Mouse (Mus musculus) kidney, adult 8-10 months (tissue): ENCODE results near the gene Thrap3.
"Not testable (repeated sequence)": the region's sequence is repeated elsewhere in the genome, so short reads cannot be mapped to it uniquely, and the experiment has no call there.

Experiments used
- DNase-seq, 2 experiments: peaks; one replicate each; pipeline ENCODE4 v3.0.0; 2022

The Thrap3 gene

GRCm38 (mm10) chr4:126202303-126203181, at the start of gene Thrap3:
TSS of gene Thrap3 (minus strand) at chr4:126202760.
- DNase-seq, result peak; percentile 99

GRCm38 (mm10) chr4:126251655-126252254, 49.2 kb upstream of the Thrap3 start:
- peak in 1 of 2 experiments; percentile 45 for DNase-seq

GRCm38 (mm10) chr4:126250659-126251058, 48.1 kb upstream of the Thrap3 start:
- DNase-seq, result no peak

GRCm38 (mm10) chr4:126248261-126248868, 45.8 kb upstream of the Thrap3 start:
- no peak for DNase-seq

DNA sequence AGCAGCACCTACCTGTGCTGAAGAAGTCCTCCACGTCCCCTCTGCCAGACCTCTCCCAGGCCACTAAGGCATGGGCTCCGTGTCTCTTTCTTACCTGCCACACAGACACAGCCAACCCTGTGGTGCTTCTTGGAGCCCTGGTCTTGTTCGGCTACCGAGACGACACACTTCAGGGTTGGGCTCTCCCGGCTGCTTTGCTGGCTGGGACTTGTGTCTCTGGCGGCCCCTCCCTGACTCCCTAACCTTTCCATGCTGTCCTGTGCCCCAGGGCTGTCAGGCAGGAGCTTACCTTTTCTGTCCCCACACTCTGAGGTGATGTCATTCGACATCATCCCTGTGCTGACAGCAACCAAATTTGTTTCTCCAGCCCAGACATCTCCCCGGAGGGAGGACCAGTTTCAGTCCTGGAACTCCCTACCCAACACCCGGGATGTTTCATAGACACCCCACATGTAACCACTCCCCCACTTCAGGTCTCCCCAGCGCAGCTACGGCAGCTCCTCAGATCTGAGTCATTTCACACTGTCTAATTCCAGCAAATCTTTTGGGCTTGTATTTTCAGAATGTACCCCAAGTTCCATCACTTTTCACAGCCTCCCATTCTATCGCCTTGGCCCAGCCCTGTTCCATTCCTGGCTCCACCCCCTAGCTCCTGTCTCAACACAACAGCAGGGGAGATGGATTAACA, 43.8 kb upstream of the Thrap3 start:
- DNase-seq, result no peak

GRCm38 (mm10) chr4:126242510-126242909, 40.0 kb upstream of the Thrap3 start:
- DNase-seq, result no peak

DNA sequence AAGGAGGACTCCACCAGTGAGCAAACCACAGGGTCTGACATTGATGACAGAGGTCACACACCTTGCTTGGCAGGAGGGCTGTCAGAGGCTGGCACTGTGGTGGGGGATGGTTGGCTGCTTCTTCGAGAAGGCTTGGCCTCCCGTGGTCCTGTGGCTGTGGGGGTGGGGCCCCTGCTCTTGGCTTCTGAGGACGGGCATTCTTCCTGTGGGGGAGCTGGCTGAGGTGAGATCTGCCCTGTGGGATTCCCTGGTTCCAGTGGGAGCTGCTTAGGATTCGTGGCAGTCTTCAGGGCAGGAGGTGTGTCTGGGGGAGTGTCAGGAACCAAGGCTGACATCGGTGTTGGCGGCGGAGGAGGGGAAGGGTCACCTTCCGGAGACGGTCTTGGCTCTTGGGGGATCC, 39.4 kb upstream of the Thrap3 start:
- no peak for DNase-seq

DNA sequence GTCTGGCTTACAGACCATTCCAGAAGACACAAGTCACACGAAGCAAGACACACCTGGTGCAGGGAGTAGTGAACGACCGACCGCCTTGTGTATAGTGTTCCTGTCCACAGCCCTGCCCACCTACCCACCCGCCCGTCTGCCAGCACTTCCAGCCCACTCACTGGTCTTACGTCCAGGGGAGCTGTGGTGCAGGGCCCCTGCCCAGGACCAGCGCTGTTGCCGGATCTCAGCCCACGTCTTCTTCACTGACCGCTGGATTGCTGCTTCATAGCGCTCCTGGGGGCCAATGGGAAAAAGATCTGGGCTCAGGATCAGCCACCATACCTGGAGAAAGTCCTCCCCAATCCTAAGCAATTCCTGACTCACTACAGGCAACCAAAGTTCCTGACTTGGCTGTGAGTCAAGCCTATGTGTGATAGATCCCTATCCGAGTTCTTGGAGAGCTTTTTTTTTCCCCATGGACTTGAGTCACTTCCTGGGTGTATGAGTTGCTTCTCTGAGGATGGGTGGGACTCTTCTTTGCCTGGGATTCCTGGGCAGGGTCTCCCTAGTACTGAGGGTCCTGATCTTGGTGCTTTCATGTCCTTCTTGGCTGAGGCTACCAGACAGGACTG, 37.4 kb upstream of the Thrap3 start:
- DNase-seq, result no peak

- no peak for DNase-seq
These were observed 35.2 kb upstream of the Thrap3 start for GRCm38 (mm10) chr4:126237721-126238242.

- peak; percentile 68 to 84 for DNase-seq
These were observed 34.1 kb upstream of the Thrap3 start for GRCm38 (mm10) chr4:126236467-126237280.

DNA sequence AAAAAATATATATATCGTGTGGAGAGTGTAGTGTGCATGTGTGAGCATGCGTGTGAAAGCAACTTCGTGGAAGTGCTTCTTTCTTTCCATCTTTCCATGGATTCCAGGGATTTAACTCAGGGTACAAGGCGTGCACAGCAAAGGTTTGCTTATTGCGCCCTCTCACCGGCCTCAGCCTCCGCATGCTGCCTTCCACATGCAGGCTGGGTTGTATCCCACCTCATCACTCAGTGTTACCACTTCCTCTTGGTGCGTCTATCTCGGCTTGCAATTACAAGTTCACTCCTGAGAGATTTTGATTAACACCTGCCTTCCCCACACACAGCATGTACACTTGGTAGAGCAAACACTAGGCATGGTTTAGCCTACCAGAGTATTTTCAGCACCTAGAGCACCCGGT, 32.6 kb upstream of the Thrap3 start:
- no peak for DNase-seq

GRCm38 (mm10) chr4:126234496-126235175, 32.1 kb upstream of the Thrap3 start:
- DNase-seq, result no peak

DNA sequence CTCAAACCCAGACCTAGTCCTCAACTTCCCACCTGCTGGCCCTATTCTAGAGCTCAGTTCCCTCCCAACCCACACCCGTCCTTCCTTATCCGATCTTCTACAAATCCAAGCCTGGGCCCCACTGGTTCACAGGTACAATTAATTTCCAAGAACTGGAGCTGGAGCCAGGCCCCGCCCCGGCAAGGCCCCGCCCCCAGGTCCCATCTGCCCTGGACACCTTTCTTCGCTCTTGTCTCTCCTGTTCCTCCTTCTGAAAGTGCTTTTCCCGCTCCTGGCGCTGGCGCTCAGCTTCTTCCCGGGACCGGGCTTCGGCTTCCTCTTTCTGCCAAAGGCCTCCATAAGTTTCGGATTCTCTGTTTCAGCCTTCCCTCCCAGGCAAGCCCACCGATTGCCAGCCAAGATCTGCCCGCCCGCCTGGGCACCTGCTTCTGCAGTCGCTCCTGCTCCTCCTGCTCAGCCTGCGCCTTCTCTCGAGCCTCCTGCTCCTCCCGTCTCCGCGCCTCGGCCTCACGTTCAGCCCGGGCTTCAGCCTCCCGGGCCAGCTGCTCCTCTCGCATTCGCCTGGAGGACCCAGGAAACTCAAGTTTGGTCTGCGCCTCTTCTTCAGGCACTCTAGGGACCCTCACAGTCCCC, 31.2 kb upstream of the Thrap3 start:
- DNase-seq, result no peak

DNA sequence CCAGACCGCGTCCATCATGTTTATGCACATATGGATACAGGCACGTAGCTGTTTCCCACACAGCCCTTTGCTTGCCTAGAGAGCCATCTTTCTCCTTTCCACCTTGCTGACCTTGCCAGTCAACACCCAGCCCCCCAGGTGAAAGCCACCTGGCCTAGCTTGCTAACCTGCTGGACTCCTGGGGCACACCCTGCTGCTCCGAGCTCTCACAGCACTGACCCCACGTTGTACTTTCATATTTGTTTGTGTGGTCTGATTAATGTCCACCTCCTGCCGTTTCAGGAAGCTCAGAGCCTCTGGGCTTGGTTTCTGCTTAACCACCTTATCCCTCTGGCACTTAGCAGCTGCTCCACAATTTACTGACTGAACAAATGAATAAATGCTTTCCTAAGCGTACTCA, 27.3 kb upstream of the Thrap3 start:
- DNase-seq, result no peak

GRCm38 (mm10) chr4:126228144-126228543, 25.6 kb upstream of the Thrap3 start:
- DNase-seq, result no peak

DNA sequence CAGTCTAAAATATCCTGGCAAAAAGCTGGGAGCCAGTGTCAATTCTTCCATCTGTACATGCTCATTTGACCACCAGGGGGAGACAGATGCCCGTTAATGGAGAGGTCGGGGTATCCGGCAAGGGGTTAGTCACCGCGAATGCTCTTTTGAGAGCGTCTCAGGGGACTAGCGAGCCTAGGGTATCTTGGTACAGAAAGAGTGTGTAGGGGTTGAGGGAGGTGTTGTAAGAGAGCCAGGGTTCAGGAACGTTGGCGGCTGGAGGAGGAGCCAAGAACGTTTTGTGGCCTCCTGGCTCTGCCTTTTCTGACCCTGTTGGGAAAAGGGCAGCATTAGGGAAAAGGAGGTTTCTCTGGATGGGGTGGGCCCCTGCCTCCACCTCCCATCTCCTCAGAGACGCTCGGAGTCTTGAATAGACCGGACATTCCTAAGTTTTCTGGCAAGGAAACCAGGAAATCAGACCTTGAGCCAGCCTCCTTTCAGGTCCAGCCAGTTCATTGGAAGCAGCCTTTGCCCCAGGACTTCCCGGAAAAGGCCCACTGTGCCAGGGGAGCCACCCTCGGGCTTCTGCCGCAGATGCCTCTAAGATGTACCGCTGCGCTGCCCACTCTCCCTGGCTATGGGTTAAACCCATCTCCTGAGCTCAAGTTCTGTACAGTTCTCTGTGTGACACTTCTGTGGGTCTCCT, 24.7 kb upstream of the Thrap3 start:
- peak; percentile 83 to 90 for DNase-seq

DNA sequence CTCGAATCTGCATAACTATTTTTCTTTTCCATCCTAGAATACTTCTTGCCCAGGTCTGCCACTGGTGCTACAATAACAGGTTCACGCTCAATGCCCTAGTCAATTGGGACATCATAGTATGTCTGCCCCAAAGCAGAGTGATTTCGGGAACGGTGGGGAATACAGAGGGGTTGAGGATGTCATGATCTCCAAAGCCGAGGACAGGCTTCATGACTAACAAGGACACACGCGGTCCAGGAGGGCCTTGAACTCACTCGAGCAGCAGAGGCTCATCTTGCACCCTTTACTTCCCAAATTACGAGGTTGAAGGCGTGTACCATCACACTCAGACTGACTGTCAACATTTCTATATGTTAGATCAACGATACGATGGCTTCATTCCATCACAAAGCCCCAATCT, 24.1 kb upstream of the Thrap3 start:
- no peak for DNase-seq

GRCm38 (mm10) chr4:126222631-126223030, 20.1 kb upstream of the Thrap3 start:
- no peak for DNase-seq

- no peak for DNase-seq
These were observed 17.5 kb upstream of the Thrap3 start for GRCm38 (mm10) chr4:126220045-126220444.

- not testable (repeated sequence) for DNase-seq
These were observed 17.0 kb upstream of the Thrap3 start for GRCm38 (mm10) chr4:126219540-126219939.
